Mouse (Mus musculus) 416B (cell line): ENCODE measurements around the gene AU041133.
A peak's percentile ranks its signal among the peaks of the same experiment; 100 is the strongest.
"Not testable (repeated sequence)": the region's sequence is repeated elsewhere in the genome, so short reads cannot be mapped to it uniquely, and the experiment has no call there.

Source experiments
- DNase-seq: peaks from one replicate; pipeline ENCODE4 v3.0.0; 2011; ENCODE audit warnings: low read depth

AU041133 gene

DNA sequence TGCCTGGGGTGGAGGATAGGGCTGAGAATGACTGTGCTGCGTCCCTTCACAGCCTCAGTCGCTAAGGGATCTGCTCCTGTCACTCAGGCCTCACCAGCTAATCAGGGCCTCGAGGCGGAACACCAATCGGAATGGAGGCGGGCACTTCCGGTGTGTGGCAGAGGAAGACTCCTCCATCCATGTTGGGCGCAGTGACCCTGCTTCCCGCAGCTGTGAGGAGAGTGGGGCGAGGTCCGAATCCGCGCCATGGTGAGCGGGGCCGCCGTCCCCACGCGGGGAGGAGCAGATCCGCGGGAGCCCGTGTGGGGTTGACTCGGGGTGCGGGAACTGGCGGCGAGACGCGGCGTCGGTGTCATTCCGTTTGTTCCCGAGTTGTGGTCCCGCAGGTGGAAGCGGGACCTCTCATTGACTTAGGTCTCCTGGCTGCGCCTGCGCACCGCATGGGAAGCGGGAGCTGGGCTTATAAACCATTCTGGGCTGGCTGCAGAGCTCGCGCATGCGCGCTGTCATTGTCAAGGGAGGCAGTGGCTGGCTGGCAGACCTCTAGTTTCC is at the start of gene AU041133:
Gene AU041133 (plus strand): TSS at position 164 of the 552 bp plus-strand sequence.
- DNase-seq: peak; percentile 88

DNA sequence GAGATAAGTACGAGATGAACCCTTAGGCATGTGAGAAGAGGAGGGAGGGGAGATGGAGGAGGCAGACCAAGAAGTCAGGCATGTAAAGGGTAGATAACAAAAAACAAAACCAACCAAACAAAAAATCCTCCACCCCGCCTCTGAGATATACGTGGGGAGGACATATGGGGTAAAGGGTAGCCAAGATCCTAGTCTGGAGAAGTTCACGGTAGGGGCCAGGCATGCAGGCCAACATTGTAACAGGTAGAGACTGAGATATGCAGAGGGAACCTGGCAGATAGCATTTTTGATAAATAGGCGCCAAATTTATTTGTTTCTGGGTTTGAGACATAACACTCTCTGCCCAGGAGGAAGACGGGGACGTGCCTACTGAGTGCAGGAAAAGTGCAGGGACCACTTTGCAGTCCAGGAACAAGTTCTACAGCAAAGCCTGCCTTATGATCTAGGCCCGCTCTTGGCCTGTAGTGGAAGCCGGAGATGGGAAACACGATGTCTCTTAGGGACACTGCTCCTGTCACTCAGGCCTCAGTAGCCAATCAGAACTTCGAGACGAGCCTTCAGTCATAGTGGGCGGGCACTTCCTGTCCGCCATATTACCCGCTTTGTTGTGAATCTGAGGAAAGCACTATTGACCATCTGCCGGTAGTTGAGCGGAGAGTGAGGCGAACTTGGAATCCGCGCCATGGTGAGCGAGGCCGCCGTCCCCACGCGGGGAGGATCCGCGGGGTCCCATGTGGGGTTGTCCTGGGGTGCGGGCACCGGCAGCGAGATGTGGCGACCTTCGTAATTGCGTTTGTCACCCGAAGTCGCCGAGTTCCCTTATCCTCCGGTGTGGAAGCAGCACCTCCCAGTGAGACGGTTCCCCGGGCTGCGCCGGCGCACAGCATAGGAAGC is 44.8 kb upstream of the AU041133 start, which contains the start of gene BC024063:
Gene BC024063 (plus strand): TSS at position 626 of the 894 bp plus-strand sequence.
- DNase-seq: not testable (repeated sequence)

DNA sequence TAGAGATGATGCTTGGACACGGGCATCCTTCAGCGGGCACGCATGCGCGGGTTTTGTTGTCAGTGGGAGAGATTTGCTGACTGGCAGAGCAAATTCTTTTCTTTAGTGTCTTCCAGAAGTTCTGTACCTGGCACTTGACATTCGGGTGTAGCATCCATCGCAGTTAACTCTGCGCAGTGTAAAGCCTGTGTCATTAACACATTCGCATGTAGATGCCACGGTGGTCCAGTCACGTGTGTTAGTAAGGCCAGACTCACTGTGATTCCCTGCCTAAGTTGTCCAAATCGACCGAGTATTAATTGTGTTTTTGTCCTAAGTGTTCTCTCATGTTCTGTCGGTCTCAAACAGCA is 44.2 kb upstream of the AU041133 start:
- not testable (repeated sequence) for DNase-seq

DNA sequence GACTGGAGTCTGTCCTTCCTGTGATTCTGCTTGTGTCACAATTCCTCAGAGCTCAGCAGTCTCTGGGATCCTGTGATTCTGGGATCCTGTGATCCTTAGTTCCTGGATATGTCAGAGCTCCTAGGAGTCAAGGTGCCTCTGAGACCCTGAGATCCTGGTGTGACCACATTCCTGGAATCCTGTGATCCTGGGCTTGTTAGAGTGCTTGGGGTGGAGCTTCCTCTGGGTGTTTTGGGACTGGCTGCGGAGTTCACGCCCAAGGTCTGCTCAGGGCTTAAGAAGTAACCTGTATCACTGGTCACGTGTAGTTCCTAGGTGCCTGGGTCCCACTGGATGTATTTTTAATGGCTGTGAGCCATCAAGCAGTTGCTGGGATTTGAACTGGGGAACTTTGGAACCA is 10.6 kb upstream of the AU041133 start:
- DNase-seq: no peak

DNA sequence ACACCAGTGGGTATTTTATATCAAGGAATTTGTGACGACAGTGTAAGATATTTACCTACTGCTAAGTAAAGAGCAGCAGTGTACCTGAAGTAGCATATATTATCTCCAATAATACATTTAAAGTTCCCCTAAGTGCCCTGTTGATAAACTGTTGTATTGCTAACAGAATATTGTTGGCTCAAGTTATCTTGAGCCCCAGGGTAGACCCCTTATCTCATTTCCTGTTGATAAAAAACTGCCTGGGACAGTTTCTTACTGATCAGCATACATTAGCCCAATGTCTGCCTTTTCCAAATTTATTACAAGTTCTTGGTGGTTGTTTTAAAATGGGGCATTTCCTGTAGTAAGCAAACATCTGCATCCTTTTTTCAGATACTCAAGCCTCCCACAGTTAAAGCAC is 17.5 kb downstream of the AU041133 start:
- peak; percentile 8 for DNase-seq

DNA sequence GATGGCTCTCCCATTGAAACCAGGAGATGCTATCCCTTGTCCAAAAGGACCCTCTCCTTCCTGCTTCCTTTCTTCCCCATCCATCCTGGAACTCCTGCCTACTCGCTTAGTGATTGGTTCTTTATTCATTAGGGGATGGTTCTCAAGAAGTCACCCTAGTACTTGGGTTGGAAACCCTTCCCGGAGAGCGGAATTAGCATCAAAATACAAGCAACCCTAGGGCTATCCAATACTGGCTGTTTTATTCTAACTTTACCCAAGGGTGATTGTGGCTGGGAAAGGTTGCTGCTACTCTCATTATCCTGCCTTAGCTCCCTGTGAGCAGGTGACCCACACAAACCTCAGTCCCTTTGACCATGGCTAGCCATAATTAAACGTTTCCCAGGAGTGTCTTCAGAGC is 19.8 kb downstream of the AU041133 start:
- DNase-seq: no peak

DNA sequence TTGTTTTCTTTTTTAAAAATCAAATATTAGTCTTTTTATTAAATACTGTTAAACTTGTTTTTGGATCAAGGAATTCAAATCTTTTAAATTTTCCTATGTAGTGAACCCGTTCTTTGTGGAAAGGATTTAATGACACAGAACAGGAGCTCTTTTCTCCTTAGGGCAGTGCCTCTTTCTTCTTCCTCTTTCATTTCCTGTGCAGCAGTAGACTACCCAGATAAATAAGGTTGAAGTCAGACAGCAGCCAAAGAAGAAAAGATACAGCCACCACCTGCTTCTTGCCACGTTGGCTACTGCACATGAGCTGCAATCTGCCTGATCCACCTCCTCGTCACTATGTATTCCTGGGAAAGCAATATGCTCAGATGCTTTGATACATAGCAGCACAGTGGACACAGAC is 40.0 kb downstream of the AU041133 start:
- peak; percentile 4 for DNase-seq

DNA sequence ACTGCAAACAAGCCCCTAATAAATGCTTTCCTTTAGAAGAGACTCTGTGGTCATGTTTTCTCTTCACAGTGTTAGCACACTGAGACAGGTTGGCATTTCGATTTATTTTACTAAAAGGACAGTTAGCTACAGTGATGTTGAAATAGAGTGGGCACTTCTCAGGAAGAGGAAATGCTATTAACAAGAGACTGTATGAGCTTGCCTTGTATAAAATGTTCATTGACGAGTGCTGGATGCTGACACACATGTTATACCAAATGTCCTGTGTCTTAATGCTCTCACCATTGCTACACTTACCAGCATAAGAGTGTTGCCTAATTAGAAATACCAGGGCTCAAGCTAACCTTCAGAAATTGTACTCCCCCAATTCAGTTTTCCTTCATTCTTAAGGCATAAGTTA is 42.0 kb downstream of the AU041133 start:
- DNase-seq: peak; percentile 33

DNA sequence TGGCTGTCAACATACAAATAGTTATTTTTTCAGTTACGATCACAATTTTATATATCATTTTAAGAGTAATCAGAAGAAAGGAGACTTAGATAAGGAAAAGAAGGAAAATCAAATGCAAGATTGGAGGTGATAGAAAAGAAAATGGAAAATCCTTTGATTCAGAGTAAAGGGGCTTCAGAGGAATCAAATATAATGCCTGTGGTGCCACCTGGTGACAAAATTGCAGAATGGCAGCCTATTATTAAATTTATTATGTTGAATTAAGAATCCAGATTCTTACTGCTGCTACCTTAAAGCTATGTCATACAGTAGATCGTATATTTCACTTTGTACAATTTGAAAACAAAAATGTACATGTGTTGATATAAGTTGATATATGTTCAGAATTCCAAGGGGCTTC is 43.0 kb downstream of the AU041133 start:
- DNase-seq: peak; percentile 48

DNA sequence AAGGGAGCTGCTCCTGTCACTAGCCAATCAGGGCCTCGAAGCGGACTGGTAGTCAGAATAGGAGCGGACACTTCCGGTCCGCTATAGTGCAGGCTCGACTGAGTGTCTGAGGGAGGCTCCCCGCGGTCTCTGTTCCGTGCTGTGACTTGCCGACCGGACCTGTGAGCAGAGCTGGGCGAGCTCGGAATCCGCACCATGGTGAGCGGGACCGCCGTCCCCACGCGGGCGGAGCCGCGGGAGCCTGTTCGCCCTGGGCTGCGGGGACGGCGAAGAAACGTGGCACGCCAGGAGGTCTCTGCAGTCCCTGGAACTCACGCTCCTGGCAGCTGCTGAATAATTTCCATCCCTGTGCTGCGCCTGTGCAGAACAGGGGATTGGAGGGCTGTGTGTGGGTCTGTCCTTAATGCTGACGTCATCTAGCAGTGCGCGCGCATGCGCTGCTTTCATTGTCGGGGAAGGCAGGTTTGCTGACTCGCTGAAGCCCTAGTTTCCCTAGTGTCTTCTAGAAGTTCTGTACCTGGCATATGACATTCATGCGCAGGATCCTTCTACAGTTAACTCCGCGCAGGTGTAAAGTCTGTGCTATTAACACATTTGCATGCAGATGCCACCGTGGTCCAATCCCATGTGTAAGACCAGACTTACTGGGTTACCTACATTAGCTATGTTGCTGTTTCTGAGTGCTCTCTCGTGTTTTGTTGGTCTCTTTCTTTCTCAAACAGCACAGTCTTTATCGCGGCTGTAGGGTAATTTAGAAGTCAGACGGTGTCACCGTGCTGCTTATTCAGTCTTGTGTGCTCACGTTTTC is 50.6 kb downstream of the AU041133 start:
- no peak for DNase-seq
